Mouse (Mus musculus): ENCODE measurements around the gene Atf6.
A peak's percentile ranks its signal among the peaks of the same experiment; 100 is the strongest.

- TF ChIP-seq POLR2A (IDR thresholded peaks at IDR 0.05; ENCODE audit: extremely low read depth, insufficient read depth, low read length) (no peak), CTCF (IDR thresholded peaks at IDR 0.05; ENCODE audit: low read depth, low read length) (peak; percentile 76)
Measured at GRCm38 (mm10) chr1:170901536-170902238, 34.1 kb upstream of the Atf6 start.

All from liver, adult 2 months (tissue).